Mouse (Mus musculus): ENCODE results near the gene Itpr1.

The Itpr1 gene

GRCm38 (mm10) chr6:108517986-108518385 is 305.1 kb downstream of the Itpr1 start:
- no peak for DNase-seq (ENCODE audit: low read depth)

DNA sequence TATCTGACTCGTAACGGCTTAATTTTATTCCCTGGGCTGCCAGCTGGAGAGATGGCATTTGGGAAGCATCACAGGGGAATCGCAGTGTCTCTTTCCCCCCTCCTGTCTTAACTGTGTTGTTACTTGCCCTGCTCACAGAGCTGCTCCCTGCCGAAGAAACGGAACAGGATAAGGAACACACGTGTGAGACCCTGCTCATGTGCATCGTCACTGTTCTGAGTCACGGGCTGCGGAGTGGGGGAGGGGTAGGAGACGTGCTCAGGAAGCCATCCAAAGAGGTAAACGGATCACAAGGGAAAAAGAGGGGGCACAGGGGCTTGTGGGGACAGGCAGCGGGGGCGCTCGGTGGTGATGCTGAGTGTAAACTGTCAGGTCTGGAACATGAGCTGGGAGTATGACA is 305.7 kb downstream of the Itpr1 start:
- no peak for DNase-seq (ENCODE audit: low read depth)

DNA sequence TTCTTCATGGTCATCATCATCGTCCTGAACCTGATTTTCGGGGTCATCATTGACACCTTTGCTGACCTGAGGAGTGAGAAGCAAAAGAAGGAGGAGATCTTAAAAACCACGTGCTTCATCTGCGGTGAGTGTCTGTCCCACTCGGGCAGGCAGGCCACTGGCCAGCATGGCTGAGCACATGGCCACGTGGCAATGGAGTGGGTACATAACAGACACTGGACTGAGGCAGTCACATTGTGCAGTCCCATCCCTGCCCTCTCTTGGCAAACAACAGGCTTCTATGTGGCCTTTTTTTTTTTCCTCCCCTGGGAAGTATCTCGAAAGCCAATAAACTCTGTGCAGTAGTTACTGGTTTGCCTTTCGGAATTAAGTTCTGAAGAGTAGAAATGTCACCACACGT is 306.4 kb downstream of the Itpr1 start:
- no peak for DNase-seq (ENCODE audit: low read depth)

DNA sequence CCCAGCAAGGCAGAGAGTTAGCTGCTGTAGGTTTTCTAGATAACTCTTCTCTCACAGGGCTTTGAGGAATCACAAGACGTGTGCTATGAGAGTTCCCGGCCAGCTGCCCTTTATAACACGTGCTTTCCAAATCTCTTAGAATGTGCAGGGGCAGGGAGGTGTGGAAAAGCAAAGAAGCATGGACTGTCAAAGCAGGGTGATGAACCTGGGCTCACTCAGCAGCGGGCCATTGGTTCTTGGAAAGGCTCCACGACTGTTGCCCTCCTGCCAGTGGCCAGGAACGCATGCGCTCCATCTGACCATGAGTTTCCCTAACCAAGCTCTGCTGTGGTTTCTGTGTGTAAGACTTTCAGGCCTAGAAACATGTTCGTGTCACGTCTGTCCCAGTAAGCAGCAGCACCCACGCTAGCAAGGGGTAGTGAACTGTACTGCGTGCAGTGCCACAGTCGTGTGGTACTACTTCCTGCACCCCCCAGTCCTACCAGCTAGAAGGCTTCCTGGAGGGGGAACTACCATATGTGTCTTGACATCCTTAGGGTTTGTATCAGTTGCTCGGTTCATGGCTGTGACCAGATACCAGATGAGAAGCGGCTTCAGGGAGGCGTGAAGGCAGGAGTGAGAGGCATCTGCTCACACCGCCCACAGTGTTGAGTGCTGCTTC is 311.2 kb downstream of the Itpr1 start:
- DNase-seq (ENCODE audit: low read depth), result no peak

DNA sequence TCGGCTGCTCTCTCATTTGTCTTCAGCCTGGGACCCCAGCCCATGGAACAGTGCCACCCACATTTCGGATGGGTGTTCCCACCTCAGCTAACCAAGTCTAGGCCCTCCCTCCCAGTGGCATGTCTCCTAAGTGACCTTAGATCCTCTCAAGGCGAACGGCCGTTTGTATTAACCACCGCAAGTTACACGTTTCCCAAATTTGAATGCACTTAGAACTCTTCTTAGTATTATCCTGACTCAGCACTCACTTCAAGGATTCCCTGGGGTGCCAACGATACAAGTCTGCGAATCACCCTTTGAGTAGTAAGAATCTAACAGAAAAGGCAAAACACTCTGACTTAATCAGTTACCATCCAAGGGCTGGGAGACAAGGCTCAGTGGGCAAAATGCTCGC is 311.7 kb downstream of the Itpr1 start:
- no peak for DNase-seq (ENCODE audit: low read depth)

GRCm38 (mm10) chr6:108527560-108527959 is 314.7 kb downstream of the Itpr1 start:
- DNase-seq (ENCODE audit: low read depth), result no peak

- peak; percentile 55 for DNase-seq (ENCODE audit: low read depth)
Observed at GRCm38 (mm10) chr6:108527993-108528392, 315.1 kb downstream of the Itpr1 start.

DNA sequence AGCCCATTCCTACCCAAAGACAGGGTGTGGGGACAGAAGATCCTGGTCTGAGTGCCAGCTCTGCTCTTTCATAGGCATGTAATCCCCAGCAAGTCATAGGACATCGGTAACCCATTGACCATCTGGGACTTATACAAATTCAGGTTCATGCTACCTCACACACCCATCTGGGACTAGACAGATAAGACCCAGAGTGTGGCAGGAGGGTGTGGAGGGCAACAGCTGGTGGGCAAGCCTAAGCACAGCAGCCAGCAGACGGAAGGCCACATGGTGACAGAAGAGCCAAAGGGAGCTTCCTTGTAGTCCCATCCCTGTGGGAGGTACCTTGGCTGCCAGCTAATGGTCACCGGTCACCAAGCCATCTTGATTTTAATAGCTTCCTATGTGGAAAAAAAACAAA is 316.3 kb downstream of the Itpr1 start:
- DNase-seq (ENCODE audit: low read depth), result no peak

GRCm38 (mm10) chr6:108530781-108531323 is 318.0 kb downstream of the Itpr1 start:
- no peak for DNase-seq (ENCODE audit: low read depth)

DNA sequence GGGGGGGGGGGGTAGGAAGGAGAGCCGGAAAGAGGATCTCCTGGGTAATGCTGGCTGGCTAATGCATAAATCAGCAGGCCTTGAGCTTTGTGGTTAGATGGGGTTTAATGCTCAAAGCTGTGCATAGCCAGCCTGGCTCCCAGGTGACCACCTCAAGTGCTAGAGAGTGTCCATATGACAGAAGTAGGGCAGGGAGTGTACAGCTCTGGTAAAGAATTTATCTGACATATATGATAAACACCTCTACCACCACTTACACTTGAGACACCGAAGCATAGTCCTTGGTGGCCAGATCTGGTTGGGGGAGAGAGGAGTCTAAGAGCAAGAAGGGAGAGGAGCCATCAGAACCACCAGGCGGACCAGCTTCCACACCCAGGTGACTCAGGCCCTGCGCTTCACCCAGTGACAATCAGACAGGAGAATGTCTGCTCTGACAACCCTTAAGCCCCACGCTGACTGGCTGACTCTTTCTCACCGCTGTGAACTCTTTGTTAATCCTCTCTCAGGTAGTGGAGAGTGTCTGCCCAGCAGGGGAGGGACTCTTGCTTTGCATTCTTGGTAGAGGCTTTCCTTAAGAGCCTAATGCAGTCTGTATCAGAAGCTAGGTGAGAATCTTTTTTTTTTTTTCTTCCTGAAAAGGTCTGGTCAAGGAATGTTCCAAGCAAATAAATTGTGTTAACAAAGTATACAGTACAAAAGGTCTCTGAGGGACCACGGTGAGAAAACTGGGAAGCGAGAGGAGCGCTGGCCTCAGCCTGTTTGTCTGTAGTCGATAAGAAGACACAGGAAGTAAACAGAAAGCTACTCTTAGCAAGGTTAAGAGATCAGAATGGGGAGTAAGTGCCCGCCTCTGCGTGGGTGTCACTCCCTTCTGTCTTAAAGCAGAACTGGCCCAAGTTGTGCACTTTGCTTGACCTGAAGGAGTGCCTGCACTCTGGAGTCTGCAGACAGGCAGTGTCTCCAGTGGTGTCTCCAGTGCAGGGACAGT is 318.7 kb downstream of the Itpr1 start:
- DNase-seq (ENCODE audit: low read depth), result no peak

DNA sequence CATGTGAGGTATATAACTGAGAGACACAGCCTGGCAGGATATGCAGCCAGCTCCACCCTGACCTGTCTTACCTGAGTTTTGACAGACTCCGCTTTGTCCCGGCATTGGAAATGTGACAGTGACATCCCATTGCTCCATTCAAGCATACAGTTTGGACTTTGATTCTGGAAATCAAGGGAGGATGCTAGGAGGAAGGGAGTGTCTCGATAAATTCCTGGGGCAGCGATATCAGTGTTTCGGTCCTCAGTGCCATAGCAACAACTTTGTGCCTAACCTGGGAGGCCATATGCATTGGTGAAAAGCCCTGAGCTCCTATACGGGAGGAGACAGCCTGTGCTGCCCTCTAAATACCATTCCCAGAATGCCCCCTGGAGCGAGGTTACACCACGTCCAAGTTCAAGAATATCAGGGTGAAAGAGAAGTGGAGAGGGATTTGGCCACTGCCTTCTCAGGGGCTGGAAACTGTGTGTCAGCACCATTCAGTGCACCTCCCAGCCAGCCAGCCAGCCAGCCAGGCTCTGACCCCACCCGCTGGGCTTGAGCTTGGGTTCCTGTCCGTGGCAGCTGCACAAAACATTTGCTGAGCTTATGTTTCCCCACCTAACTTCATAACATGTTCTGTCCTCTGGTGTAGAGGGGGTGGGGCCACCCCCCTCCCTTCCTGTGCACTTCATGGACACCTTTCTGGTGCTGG is 319.7 kb downstream of the Itpr1 start:
- DNase-seq (ENCODE audit: low read depth), result no peak

GRCm38 (mm10) chr6:108534139-108534538 is 321.2 kb downstream of the Itpr1 start:
- DNase-seq (ENCODE audit: low read depth), result no peak

- DNase-seq (ENCODE audit: low read depth), result no peak
Observed at GRCm38 (mm10) chr6:108534596-108534995, 321.7 kb downstream of the Itpr1 start.

- DNase-seq (ENCODE audit: low read depth), result peak; percentile 48
Observed at GRCm38 (mm10) chr6:108535309-108535708, 322.4 kb downstream of the Itpr1 start.

GRCm38 (mm10) chr6:108536546-108537317 is 323.8 kb downstream of the Itpr1 start:
- DNase-seq (ENCODE audit: low read depth), result peak; percentile 94

GRCm38 (mm10) chr6:108538406-108538805 is 325.5 kb downstream of the Itpr1 start:
- no peak for DNase-seq (ENCODE audit: low read depth)

GRCm38 (mm10) chr6:108540441-108540840 is 327.5 kb downstream of the Itpr1 start:
- DNase-seq (ENCODE audit: low read depth), result no peak

- DNase-seq (ENCODE audit: low read depth), result no peak
Observed at GRCm38 (mm10) chr6:108544917-108545316, 332.0 kb downstream of the Itpr1 start.

DNA sequence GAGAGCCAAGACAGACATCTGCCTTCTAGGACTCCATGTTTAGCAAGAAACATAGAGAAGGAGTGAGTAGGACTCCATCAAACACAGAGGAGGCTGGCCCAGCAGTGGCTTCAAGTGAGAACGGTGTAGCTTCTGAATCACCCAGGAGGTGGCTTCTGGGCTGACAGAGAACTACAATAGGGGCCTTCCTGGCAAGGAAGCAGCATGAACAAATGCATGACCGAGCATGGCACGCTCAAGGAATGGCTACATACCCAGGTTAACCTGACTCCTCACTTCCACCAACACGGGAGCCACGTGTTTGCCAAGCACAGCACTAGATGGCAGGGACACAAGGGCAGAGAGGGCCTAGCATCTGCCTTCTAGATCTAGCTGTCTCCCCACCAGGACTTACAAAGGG is 332.6 kb downstream of the Itpr1 start:
- DNase-seq (ENCODE audit: low read depth), result no peak

DNA sequence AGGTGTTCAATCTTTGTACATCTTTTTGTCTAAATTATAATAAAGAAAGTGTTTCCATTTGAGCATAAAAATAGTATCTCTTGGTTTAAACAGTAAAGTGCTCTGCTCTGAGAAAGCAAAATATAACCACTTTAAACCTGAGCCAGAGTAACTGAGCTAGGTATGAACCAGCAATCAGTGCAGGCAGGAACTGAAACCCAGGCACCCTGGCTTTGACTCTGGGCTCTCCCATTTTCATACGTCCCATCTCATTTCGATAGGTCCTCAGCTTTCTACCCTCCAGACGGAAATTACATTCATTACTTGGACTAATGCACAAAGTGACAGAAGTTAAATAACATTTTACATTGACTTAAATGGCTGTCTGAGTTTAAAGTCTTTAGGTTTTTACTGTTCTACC is 335.5 kb downstream of the Itpr1 start:
- DNase-seq (ENCODE audit: low read depth), result no peak

DNA sequence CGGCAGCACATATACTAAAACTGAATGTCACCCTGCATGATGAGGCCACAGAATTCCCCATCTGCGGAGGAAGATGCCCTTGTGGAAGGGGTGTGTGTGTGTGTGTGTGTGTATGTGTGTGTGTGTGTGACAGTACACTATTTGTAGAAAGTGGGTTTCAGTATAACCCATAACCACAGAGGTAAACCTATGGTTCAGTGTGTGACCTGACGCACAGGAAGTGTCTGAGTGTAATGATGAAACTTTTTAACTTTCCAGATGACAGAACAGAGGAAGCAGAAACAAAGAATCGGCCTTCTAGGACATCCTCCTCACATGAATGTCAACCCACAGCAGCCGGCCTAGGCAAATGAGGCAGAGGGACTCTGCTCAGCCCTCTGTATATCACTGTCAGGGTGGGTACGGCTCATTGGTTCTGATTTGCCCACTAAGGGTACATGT is 336.6 kb downstream of the Itpr1 start:
- DNase-seq (ENCODE audit: low read depth), result peak; percentile 35
